24 mouse cellular contexts compared by ENCODE assay signal in genomic region chr4:63765050-63765449, GRCm38 (mm10). TPM values are rescaled to one million over a fixed set of nuclear protein-coding genes. Genes with fewer than 3 reads are reported as not detected.
"Had no signal": no experiment of that assay in that cellular context is flagged by ENCODE, and none has a peak within 500 bp of the region (broad histone marks: within the 10 kb centered on the region; RNA-seq: fewer than 3 reads in every experiment).

No protein-coding gene starts in this region.

- H3K4me3 ChIP-seq: liver, embryonic 13.5 days; liver, embryonic 15.5 days; lung, embryonic 15.5 days; megakaryocyte, embryonic 14.5 days; midbrain, embryonic 13.5 days; midbrain, embryonic 15.5 days; myocyte; neural tube, embryonic 13.5 days; neural tube, embryonic 15.5 days had no signal

- ATAC-seq: liver, postnatal 0 days; lung, postnatal 0 days; midbrain, embryonic 13.5 days; midbrain, embryonic 15.5 days had no signal

- H3K27me3 ChIP-seq: liver, embryonic 13.5 days; liver, embryonic 15.5 days; lung, embryonic 15.5 days; megakaryocyte, embryonic 14.5 days; midbrain, embryonic 13.5 days; midbrain, embryonic 15.5 days; neural tube, embryonic 13.5 days; neural tube, embryonic 15.5 days had no signal

- DNase-seq: liver, embryonic 13.5 days; liver, postnatal 0 days; lung, adult 2 months; lung, postnatal 14 days; lung, postnatal 4 days; retina, postnatal 1 day; right cerebral cortex, adult 18-20 months; right cerebral cortex, postnatal 25 days; right cerebral cortex, postnatal 4 days; spleen, adult 18-20 months; thymus, adult 18-20 months; thymus, postnatal 14 days; thymus, postnatal 36 days had no signal

- H3K27ac ChIP-seq: liver, embryonic 13.5 days; liver, embryonic 15.5 days; lung, embryonic 15.5 days; midbrain, embryonic 13.5 days; midbrain, embryonic 15.5 days; neural tube, embryonic 13.5 days; neural tube, embryonic 15.5 days had no signal

- H3K4me1 ChIP-seq: liver, embryonic 13.5 days; liver, embryonic 15.5 days; lung, embryonic 15.5 days; megakaryocyte, embryonic 14.5 days; midbrain, embryonic 13.5 days; midbrain, embryonic 15.5 days; neural tube, embryonic 13.5 days; neural tube, embryonic 15.5 days had no signal

- H3K9me3 ChIP-seq: liver, embryonic 13.5 days; liver, embryonic 15.5 days; lung, embryonic 15.5 days; megakaryocyte, embryonic 14.5 days; midbrain, embryonic 13.5 days; midbrain, embryonic 15.5 days; neural tube, embryonic 13.5 days; neural tube, embryonic 15.5 days had no signal

- H3K4me2 ChIP-seq: liver, embryonic 13.5 days; liver, embryonic 15.5 days; lung, embryonic 15.5 days; midbrain, embryonic 11.5 days; midbrain, embryonic 13.5 days; midbrain, embryonic 15.5 days; neural tube, embryonic 13.5 days; neural tube, embryonic 15.5 days had no signal

- H3K9ac ChIP-seq: liver, embryonic 13.5 days; liver, embryonic 15.5 days; liver, postnatal 0 days; lung, embryonic 15.5 days; midbrain, embryonic 13.5 days; midbrain, embryonic 15.5 days; neural tube, embryonic 13.5 days; neural tube, embryonic 15.5 days had no signal

- H3K36me3 ChIP-seq: liver, embryonic 13.5 days; liver, embryonic 15.5 days; lung, embryonic 15.5 days; midbrain, embryonic 13.5 days; midbrain, embryonic 15.5 days; neural tube, embryonic 13.5 days; neural tube, embryonic 15.5 days had no signal

RNA-seq across cellular contexts. Expression of gene Tnfsf15, which starts 20.1 kb away (rescaled TPM):
- polyA plus RNA-seq: liver, postnatal 0 days; midbrain, embryonic 11.5 days; midbrain, embryonic 13.5 days; midbrain, embryonic 15.5 days; neural tube, embryonic 11.5 days; neural tube, embryonic 13.5 days; neural tube, embryonic 15.5 days had no signal
